Mouse (Mus musculus) E14TG2a.4 (cell line): ENCODE results near the gene Olfr229.
"Not testable (repeated sequence)": the region's sequence is repeated elsewhere in the genome, so short reads cannot be mapped to it uniquely, and the experiment has no call there.

ENCODE experiments used
- H3K27me3 ChIP-seq: 2 replicates; pipeline ENCODE4 v1.6.1; 2014; ENCODE audit warnings: low read length, control low read depth; ENCODE audit not compliant: insufficient read depth
- H3K36me3 ChIP-seq: 2 replicates; pipeline ENCODE4 v1.6.1; 2014; ENCODE audit warnings: low read length, control low read depth; ENCODE audit not compliant: insufficient read depth
- H3K4me1 ChIP-seq: replicated peaks from 2 replicates; pipeline ENCODE4 v1.6.1; 2014; ENCODE audit warnings: low read depth, low read length, control low read depth
- H3K4me3 ChIP-seq: replicated peaks from 2 replicates; pipeline ENCODE4 v1.5.1; 2014; ENCODE audit warnings: mild to moderate bottlenecking, low read length
- H3K9me3 ChIP-seq: 2 replicates; pipeline ENCODE4 v1.6.1; 2014; ENCODE audit warnings: low read length, control low read depth
- CTCF ChIP-seq: conservative IDR thresholded peaks from 2 replicates; pipeline ENCODE4 v1.5.1; 2014; ENCODE audit warnings: low read length
- NANOG ChIP-seq: IDR thresholded peaks from 2 replicates; pipeline ENCODE4 v1.6.1; 2014; ENCODE audit warnings: borderline replicate concordance, low read length, mixed read lengths
- POU5F1 ChIP-seq: IDR thresholded peaks from 2 replicates; pipeline ENCODE4 v1.6.1; 2014; ENCODE audit warnings: low read length, borderline replicate concordance

The Olfr229 gene

DNA sequence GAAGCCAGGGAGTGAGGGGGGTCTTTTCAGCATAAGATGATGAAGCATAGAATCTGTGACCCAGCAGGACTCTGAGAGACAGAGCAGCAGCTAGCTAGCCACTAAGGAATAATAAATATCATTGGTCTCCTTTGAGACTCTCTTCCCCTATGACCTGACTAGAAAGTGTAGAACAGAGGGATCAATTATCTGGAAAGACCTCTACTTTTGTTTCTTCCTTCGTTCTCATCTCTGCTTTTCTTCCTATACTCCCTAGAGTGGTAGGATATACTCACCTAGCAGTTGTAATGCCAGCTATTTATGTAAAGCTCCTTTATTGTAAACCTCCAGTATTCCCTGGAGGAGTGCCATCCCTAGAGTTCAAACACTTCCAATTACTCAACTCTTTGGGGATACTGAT lies 44.8 kb downstream of the Olfr229 start, which contains the start of gene Olfr975:
TSS of gene Olfr975 (minus strand) at position 101 of the 400 bp plus-strand sequence.
- no peak for TF ChIP-seq NANOG
- no peak for TF ChIP-seq CTCF
- no peak for TF ChIP-seq POU5F1
- Histone ChIP-seq H3K36me3 (no peaks in the 10 kb centered on the region), H3K9me3 (0 out of 2 replicates have a peak, but pooled peaks cover 7% of the 10 kb centered on the region), H3K4me1 (no peaks in the 10 kb centered on the region), H3K4me3 (no peak within 1 kb of the TSS), H3K27me3 (no peaks in the 10 kb centered on the region)

DNA sequence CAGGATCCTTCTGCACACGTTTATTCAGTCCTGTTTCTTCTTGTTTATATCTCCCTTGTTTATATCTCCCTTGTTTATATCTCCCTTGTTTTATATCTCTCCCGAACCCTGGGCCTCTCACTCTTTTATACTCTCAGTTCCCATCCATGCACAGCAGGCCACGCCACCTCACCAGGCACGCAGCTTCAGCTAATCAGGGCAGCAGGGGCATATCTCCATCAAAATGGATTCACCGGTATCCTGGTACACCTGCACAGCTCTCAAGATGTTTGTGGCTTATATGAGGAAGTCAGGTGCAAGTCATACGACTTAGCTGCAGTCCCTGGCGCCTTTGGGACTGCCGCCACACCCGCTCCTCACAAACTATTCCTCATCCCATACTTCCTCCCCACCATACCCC lies 53.9 kb downstream of the Olfr229 start, which contains the start of gene Olfr976:
TSS of gene Olfr976 (minus strand) at position 101 of the 400 bp plus-strand sequence.
- H3K36me3 ChIP-seq, H3K4me1 ChIP-seq, H3K9me3 ChIP-seq, H3K27me3 ChIP-seq, H3K4me3 ChIP-seq: not testable (repeated sequence)
